Mouse (Mus musculus): Measurements from ENCODE around the gene Lin37. TPM values are rescaled to one million over a fixed set of nuclear protein-coding genes. Genes with fewer than 3 reads are reported as not detected.
A peak's percentile ranks its signal among the peaks of the same experiment; 100 is the strongest.

The Lin37 gene
- total RNA-seq, 2 experiments from 2014 or later = 45.5 to 47.6 TPM

GRCm38 (mm10) chr7:30534633-30535577 is 24.7 kb downstream of the Lin37 start, which contains the start of gene Arhgap33:
Arhgap33 (minus strand) TSS chr7:30535060.
- Histone ChIP-seq H3K27ac (peak within 1 kb of the TSS; percentile 90), H3K4me3 (peak within 1 kb of the TSS; percentile 75)
- TF ChIP-seq CTCF (conservative IDR thresholded peaks at IDR 0.05) = no peak
- peak; percentile 95 to 96 for DNase-seq (ENCODE audit: low spot score in 2 of 2)

GRCm38 (mm10) chr7:30533941-30534632 is 25.6 kb downstream of the Lin37 start:
- Histone ChIP-seq H3K27ac (peak overlapping the region; percentile 90), H3K4me3 (peak overlapping the region; percentile 75)
- no peak for TF ChIP-seq CTCF (conservative IDR thresholded peaks at IDR 0.05)
- DNase-seq (ENCODE audit: low spot score in 2 of 2) = no peak

GRCm38 (mm10) chr7:30532931-30533330 is 26.7 kb downstream of the Lin37 start:
- no peak for DNase-seq (ENCODE audit: low spot score in 2 of 2)
- no peak; the same call in 1 of the 2 replicates for TF ChIP-seq CTCF (conservative IDR thresholded peaks at IDR 0.05)
- peak overlapping the region; percentile 90 for H3K27ac ChIP-seq
- H3K4me3 ChIP-seq = no peak overlapping the region; the same call in 1 of the 2 replicates

GRCm38 (mm10) chr7:30531291-30531815 is 28.3 kb downstream of the Lin37 start:
- Histone ChIP-seq H3K4me3 (no peak overlapping the region; the same call in 1 of the 2 replicates), H3K27ac (0 out of 2 replicates have a peak overlapping the region, but pooled peaks have one; percentile 23)
- TF ChIP-seq CTCF (conservative IDR thresholded peaks at IDR 0.05) = no peak
- DNase-seq (ENCODE audit: low spot score in 2 of 2) = no peak

- no peak for DNase-seq (ENCODE audit: low spot score in 2 of 2)
- Histone ChIP-seq H3K27ac (no peak overlapping the region), H3K4me3 (no peak overlapping the region)
- TF ChIP-seq CTCF (conservative IDR thresholded peaks at IDR 0.05) = no peak
These were observed 32.7 kb downstream of the Lin37 start for GRCm38 (mm10) chr7:30526981-30527380.

- no peak overlapping the region for H3K27ac ChIP-seq
- DNase-seq (ENCODE audit: low spot score in 2 of 2) = no peak
- no peak overlapping the region for H3K4me3 ChIP-seq
- no peak for TF ChIP-seq CTCF (conservative IDR thresholded peaks at IDR 0.05)
These were observed 33.2 kb downstream of the Lin37 start for GRCm38 (mm10) chr7:30526399-30526798.

GRCm38 (mm10) chr7:30525954-30526353 is 33.7 kb downstream of the Lin37 start:
- no peak for DNase-seq (ENCODE audit: low spot score in 2 of 2)
- H3K4me3 ChIP-seq = no peak overlapping the region
- TF ChIP-seq CTCF (conservative IDR thresholded peaks at IDR 0.05) = no peak
- H3K27ac ChIP-seq = no peak overlapping the region

- no peak for DNase-seq (ENCODE audit: low spot score in 2 of 2)
- Histone ChIP-seq H3K27ac (no peak overlapping the region), H3K4me3 (no peak overlapping the region)
- TF ChIP-seq CTCF (conservative IDR thresholded peaks at IDR 0.05) = no peak
These were observed 35.2 kb downstream of the Lin37 start for GRCm38 (mm10) chr7:30524487-30524886.

GRCm38 (mm10) chr7:30522871-30523270 is 36.8 kb downstream of the Lin37 start:
- no peak for TF ChIP-seq CTCF (conservative IDR thresholded peaks at IDR 0.05)
- Histone ChIP-seq H3K27ac (no peak overlapping the region), H3K4me3 (no peak overlapping the region)
- no peak for DNase-seq (ENCODE audit: low spot score in 2 of 2)

- H3K27ac ChIP-seq = no peak overlapping the region
- no peak for DNase-seq (ENCODE audit: low spot score in 2 of 2)
- TF ChIP-seq CTCF (conservative IDR thresholded peaks at IDR 0.05) = no peak
- no peak overlapping the region for H3K4me3 ChIP-seq
These were observed 38.8 kb downstream of the Lin37 start for GRCm38 (mm10) chr7:30520856-30521255.

GRCm38 (mm10) chr7:30520396-30520795 is 39.2 kb downstream of the Lin37 start:
- no peak for TF ChIP-seq CTCF (conservative IDR thresholded peaks at IDR 0.05)
- DNase-seq (ENCODE audit: low spot score in 2 of 2) = no peak
- no peak overlapping the region for H3K27ac ChIP-seq
- no peak overlapping the region for H3K4me3 ChIP-seq

GRCm38 (mm10) chr7:30518325-30518724 is 41.3 kb downstream of the Lin37 start:
- TF ChIP-seq CTCF (conservative IDR thresholded peaks at IDR 0.05) = peak; percentile 30
- DNase-seq (ENCODE audit: low spot score in 2 of 2) = no peak
- Histone ChIP-seq H3K4me3 (no peak overlapping the region), H3K27ac (no peak overlapping the region)
